Mouse (Mus musculus): ENCODE data around the gene Cep57l1.

Cep57l1 gene

GRCm38 (mm10) chr10:41674362-41674761, 135.3 kb downstream of the Cep57l1 start:
- DNase-seq: no peak

DNA sequence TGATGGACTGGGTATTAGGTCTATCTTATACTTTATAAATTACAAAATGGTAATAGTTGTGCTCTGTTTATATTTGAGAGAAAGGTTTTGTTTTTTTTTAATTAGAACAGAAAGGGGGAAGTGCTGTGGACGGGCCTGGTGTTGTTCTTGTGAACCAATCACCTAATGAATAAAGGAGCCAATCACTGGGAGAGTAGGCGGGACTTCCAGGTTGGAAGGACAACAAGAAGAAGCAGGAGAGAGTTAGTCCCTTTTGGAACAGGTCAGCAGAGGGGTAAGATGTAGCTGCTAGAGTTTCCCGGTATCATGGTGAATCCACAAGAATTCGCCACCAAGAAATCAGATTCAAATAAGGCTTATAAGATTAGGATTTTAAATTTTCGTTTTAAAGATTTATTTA, 139.5 kb downstream of the Cep57l1 start:
- no peak for DNase-seq

All from kidney, postnatal 36 days (tissue).